Mouse (Mus musculus) lung, postnatal 0 days (tissue): ENCODE results near the gene Slamf7. TPM values are rescaled to one million over a fixed set of nuclear protein-coding genes. Genes with fewer than 3 reads are reported as not detected.

Experiments
- ATAC-seq: fragments of 200-750 bp; cut with Nextera tagmentation; 2 replicates; pipeline ENCODE4 v1.8.0; 2017; ENCODE audit warnings: moderate library complexity
- DNase-seq: peaks from one replicate; pipeline ENCODE4 v3.0.0-alpha.2; 2016; ENCODE audit warnings: low spot score
- H3K27ac ChIP-seq: fragments of 300-500 bp; sonication (generic); 2 replicates; pipeline ENCODE4 v1.5.1; 2014; ENCODE audit warnings: antibody characterized with exemption, mild to moderate bottlenecking, low read length, mixed read lengths
- H3K27me3 ChIP-seq: fragments of 300-500 bp; sonication (generic); replicated peaks from 2 replicates; pipeline ENCODE4 v1.6.1; 2014; ENCODE audit warnings: low read length, mixed read lengths; ENCODE audit not compliant: insufficient read depth
- H3K36me3 ChIP-seq: fragments of 300-500 bp; sonication (generic); 2 replicates; pipeline ENCODE4 v1.6.1; 2014; ENCODE audit warnings: low read length, mixed read lengths; ENCODE audit not compliant: insufficient read depth
- H3K4me1 ChIP-seq: fragments of 300-500 bp; sonication (generic); 2 replicates; pipeline ENCODE4 v1.6.1; 2014; ENCODE audit warnings: antibody characterized with exemption, low read depth, low read length, mixed read lengths; ENCODE audit not compliant: insufficient read depth
- H3K4me2 ChIP-seq: fragments of 300-500 bp; sonication (generic); replicated peaks from 2 replicates; pipeline ENCODE4 v1.6.1; 2014; ENCODE audit warnings: low read depth, mild to moderate bottlenecking, low read length, moderate library complexity, mixed read lengths
- H3K4me3 ChIP-seq: fragments of 300-500 bp; sonication (generic); 2 replicates; pipeline ENCODE4 v1.5.1; 2014; ENCODE audit warnings: low read depth, low read length
- H3K9ac ChIP-seq: fragments of 300-500 bp; sonication (generic); replicated peaks from 2 replicates; pipeline ENCODE4 v1.6.1; 2014; ENCODE audit warnings: low read depth, mild to moderate bottlenecking
- H3K9me3 ChIP-seq: fragments of 300-500 bp; sonication (generic); 2 replicates; pipeline ENCODE4 v1.6.1; 2016; ENCODE audit warnings: low read length, mixed read lengths
- CTCF ChIP-seq: IDR thresholded peaks from 2 replicates; pipeline ENCODE4 v1.5.1; 2016; ENCODE audit warnings: antibody characterized with exemption, mild to moderate bottlenecking
- EP300 ChIP-seq: IDR thresholded peaks from 2 replicates; pipeline ENCODE4 v1.6.1; 2016; ENCODE audit warnings: antibody characterized with exemption, mild to moderate bottlenecking, control low read depth
- WGBS: fragments of 180-500 bp; shearing (Covaris S2); extraction: QIAGEN DNeasy Blood & Tissue Kit; methylation state at CpG from one replicate; pipeline ENCODE4 v1.1.7; 2014; 5-methylcytosine and 5-hydroxymethylcytosine counted together
- polyA plus RNA-seq: library from polyadenylated mRNA; unstranded; fragments of >200 nt; fragmentation: Nextera tagmentation; extraction: Ambion mirVana; gene quantifications from 2 replicates; pipeline ENCODE4 v1.2.1, GENCODE M21; 2015

Gene Slamf7
- polyA plus RNA-seq, 1 experiment from 2014 or later = 0.56 TPM

DNA sequence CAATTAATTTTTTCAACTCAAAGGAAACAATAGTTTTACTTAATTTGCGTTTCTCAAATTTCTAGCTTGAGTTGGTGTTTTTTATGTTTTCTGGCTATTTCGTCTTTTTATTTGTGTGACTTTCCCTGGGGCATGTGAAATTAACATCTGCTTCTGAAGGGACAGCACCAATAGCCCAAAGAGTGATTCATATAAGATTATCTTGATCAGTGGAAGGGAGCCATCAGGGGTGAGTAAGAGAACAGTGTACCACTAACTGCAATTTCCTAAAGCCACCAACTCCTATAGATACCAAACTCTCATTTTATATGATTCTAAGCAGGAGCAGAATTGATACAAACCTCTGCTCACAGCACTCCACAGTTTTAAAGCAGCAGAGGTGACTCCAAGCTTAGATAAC lies 10.9 kb upstream of the Slamf7 start:
- ATAC-seq (no peak), DNase-seq (no peak)
- TF ChIP-seq CTCF = no peak
- no peak for TF ChIP-seq EP300
- no peaks in the 10 kb centered on the region for H3K9me3 ChIP-seq
- H3K36me3 ChIP-seq = no peaks in the 10 kb centered on the region
- H3K4me2 ChIP-seq = no peak overlapping the region
- H3K4me3 ChIP-seq = no peak overlapping the region
- WGBS = 85% methylated on average over 2 of the region's 2 CpGs
- no peaks in the 10 kb centered on the region for H3K27me3 ChIP-seq
- H3K27ac ChIP-seq = no peak overlapping the region
- H3K9ac ChIP-seq = no peak overlapping the region
- H3K4me1 ChIP-seq = no peaks in the 10 kb centered on the region

DNA sequence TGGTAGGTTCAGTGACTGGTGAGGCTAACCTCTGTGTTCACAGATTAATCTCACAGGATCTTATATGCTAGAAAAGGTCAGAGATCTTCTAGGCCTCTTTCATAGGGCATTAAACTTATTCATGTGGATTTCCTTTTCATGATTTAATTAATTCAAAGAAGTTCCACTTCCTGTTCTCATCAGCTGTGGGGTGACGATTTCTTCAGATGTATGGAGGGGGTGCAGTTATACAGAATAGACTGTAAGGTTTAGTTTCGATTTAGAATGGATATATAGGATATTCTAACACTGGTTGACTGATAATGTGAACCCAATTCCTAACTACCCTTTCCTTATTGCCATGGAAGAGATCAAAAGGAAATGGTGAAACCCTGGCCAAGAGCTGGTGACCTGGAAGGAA lies 8.6 kb upstream of the Slamf7 start:
- DNase-seq (no peak), ATAC-seq (no peak)
- no peak overlapping the region for H3K27ac ChIP-seq
- H3K27me3 ChIP-seq = no peaks in the 10 kb centered on the region
- no peaks in the 10 kb centered on the region for H3K36me3 ChIP-seq
- H3K9me3 ChIP-seq = no peaks in the 10 kb centered on the region
- H3K4me1 ChIP-seq = no peaks in the 10 kb centered on the region
- no peak overlapping the region for H3K4me3 ChIP-seq
- TF ChIP-seq EP300 (no peak), CTCF (no peak)
- 70% methylated on average over 2 of the region's 2 CpGs for WGBS
- no peak overlapping the region for H3K4me2 ChIP-seq
- H3K9ac ChIP-seq = no peak overlapping the region

DNA sequence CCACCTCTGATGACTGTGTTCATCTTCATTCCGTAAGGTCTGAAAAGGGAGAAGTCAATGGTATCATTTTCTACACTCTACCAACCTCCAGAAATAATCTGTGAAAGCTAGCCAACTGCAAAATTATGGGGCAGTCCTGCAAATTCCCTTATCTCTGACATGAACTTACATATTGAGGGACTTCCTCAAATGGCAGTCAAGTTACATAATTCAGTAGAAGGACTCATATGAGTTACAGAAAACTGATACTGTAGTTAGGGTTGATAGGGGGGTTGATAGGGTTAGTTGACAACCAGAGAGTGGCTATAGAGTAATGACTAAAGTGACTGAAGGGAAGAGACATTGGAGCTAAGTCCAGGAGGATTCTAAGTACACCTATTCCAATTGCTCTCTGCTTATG lies 7.6 kb upstream of the Slamf7 start:
- H3K36me3 ChIP-seq = no peaks in the 10 kb centered on the region
- H3K27me3 ChIP-seq = no peaks in the 10 kb centered on the region
- 79% methylated on average over 1 of the region's 1 CpGs for WGBS
- no peak overlapping the region for H3K4me3 ChIP-seq
- H3K4me1 ChIP-seq = no peaks in the 10 kb centered on the region
- DNase-seq (no peak), ATAC-seq (no peak)
- H3K4me2 ChIP-seq = no peak overlapping the region
- no peak overlapping the region for H3K9ac ChIP-seq
- H3K27ac ChIP-seq = no peak overlapping the region
- no peaks in the 10 kb centered on the region for H3K9me3 ChIP-seq
- TF ChIP-seq CTCF (no peak), EP300 (no peak)

DNA sequence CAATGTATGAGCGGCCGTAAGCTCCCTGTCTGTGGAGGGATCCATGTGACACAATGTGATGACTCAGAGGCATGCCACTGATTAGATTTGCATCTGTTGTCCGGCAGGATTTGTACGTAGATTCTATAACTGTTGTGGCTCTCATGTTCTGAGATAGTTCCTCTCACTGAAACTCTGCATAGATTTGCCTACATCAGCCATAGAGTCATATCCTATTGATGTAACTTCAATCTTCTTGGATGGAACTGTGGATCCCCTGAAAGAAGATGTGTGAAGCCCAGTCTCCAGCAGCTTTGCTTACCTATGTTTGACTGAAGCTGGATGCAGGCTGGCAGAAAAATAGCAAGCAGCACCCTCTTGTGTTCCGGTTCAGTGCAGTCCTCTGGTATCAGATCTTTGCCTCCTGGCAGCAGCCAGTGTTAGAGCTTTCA lies 5.7 kb upstream of the Slamf7 start:
- no peak for DNase-seq
- H3K9me3 ChIP-seq = no peaks in the 10 kb centered on the region
- ATAC-seq = no peak
- no peak overlapping the region for H3K4me3 ChIP-seq
- TF ChIP-seq CTCF = no peak
- TF ChIP-seq EP300 = no peak
- no peaks in the 10 kb centered on the region for H3K36me3 ChIP-seq
- H3K27me3 ChIP-seq = no peaks in the 10 kb centered on the region
- H3K9ac ChIP-seq = no peak overlapping the region
- no peaks in the 10 kb centered on the region for H3K4me1 ChIP-seq
- WGBS = 45% methylated on average over 5 of the region's 5 CpGs
- H3K4me2 ChIP-seq = no peak overlapping the region
- H3K27ac ChIP-seq = no peak overlapping the region

GRCm38 (mm10) chr1:171648840-171649239 lies 4.0 kb downstream of the Slamf7 start:
- no peaks in the 10 kb centered on the region for H3K27me3 ChIP-seq
- no peak overlapping the region for H3K9ac ChIP-seq
- no peak for DNase-seq
- TF ChIP-seq CTCF (no peak), EP300 (no peak)
- H3K36me3 ChIP-seq = no peaks in the 10 kb centered on the region
- 67% methylated on average over 8 of the region's 8 CpGs for WGBS
- no peak overlapping the region for H3K4me2 ChIP-seq
- no peak overlapping the region for H3K4me3 ChIP-seq
- no peaks in the 10 kb centered on the region for H3K9me3 ChIP-seq
- H3K4me1 ChIP-seq = no peaks in the 10 kb centered on the region
- H3K27ac ChIP-seq = no peak overlapping the region
- no peak for ATAC-seq

DNA sequence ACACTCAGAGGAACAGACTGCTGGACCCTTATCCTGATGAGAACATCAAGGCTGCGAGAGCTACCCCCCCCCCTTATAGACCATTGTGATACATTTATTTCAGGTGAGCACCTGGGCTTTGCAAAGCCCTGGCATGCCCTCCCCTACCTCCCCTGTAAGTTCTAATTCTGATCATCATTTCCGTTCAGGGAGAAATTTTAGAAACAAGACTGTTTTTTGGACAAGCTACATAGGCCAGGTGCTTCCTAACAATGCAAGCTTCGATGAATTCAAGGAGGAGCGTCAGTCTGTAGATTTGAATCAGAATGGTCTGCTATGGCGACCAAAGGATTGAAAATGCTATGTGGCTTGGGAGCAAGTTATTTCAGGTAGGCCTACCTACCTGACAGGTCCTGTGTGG lies 5.1 kb downstream of the Slamf7 start:
- no peak overlapping the region for H3K4me2 ChIP-seq
- no peaks in the 10 kb centered on the region for H3K4me1 ChIP-seq
- H3K27me3 ChIP-seq = no peaks in the 10 kb centered on the region
- no peak overlapping the region for H3K9ac ChIP-seq
- ATAC-seq (no peak), DNase-seq (no peak)
- no peaks in the 10 kb centered on the region for H3K9me3 ChIP-seq
- 86% methylated on average over 5 of the region's 5 CpGs for WGBS
- no peaks in the 10 kb centered on the region for H3K36me3 ChIP-seq
- no peak overlapping the region for H3K27ac ChIP-seq
- no peak overlapping the region for H3K4me3 ChIP-seq
- TF ChIP-seq EP300 = no peak
- no peak for TF ChIP-seq CTCF

DNA sequence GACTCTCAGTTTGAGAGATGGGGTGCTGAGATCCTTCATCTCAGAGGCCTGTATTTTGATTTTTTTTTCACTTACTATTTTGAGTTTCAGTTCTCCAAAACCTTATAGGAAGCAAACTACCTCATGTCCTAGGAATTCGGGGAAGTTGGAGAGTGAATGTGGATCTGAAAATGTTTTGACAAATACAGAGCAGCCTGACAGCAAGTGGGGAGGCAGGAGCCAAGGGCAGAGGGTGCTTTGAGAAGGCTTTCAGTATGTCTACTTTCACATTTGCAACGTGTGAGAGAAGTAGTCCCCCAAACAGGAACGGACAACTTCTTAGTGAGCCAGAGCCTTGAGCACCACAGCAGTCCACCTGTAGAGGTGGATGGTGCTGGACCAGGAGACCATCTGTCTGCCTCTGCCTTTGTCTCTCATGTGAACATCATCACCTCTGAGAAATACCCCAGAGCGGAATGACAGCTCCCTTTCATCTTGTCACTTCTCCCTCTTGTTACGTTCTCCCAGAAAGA lies 6.3 kb downstream of the Slamf7 start:
- Histone ChIP-seq H3K4me1 (no peaks in the 10 kb centered on the region), H3K9ac (no peak overlapping the region), H3K36me3 (no peaks in the 10 kb centered on the region), H3K9me3 (no peaks in the 10 kb centered on the region), H3K27ac (no peak overlapping the region), H3K4me3 (no peak overlapping the region), H3K4me2 (no peak overlapping the region), H3K27me3 (no peaks in the 10 kb centered on the region)
- WGBS = 57% methylated on average over 5 of the region's 5 CpGs
- ATAC-seq = no peak
- TF ChIP-seq EP300 (no peak), CTCF (no peak)
- DNase-seq = no peak
